Mouse (Mus musculus): ENCODE measurements around the gene Gm2956.
"Not testable (repeated sequence)": the region's sequence is repeated elsewhere in the genome, so short reads cannot be mapped to it uniquely, and the experiment has no call there.

Gm2956 gene

DNA sequence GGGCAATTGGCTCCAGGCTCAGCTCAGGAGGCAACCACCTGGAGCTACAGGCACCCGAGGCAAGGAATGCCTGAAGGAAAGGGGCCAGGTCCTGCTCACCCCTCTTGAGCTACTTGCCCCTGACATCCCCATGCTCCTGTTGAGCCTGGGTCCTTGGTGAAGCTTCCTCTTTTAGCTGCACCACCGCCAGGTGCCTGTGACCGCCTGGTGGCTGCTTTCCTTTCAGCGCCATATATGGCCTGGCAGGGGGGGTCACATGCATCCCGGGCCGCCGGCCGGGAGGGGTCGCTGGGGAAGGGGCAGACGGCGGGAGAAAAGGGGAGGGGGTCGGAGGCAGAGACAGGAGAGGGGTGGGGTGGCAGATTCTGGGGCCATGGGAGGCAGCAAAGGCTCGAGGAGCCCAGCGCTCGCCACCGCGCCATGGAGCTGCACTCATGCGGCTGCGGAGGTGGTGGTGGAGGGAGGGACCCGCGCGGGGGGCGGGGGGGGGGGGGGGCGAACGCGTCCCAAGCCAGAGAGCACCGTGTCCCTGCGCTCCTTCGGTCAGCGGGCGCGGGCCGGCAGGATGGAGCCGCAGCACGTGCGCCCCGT, at the start of gene Gm2956:
TSS of gene Gm2956 (plus strand) at position 541 of the 591 bp plus-strand sequence.
- DNase-seq = peak in 1 of 2 experiments; percentile 0

DNA sequence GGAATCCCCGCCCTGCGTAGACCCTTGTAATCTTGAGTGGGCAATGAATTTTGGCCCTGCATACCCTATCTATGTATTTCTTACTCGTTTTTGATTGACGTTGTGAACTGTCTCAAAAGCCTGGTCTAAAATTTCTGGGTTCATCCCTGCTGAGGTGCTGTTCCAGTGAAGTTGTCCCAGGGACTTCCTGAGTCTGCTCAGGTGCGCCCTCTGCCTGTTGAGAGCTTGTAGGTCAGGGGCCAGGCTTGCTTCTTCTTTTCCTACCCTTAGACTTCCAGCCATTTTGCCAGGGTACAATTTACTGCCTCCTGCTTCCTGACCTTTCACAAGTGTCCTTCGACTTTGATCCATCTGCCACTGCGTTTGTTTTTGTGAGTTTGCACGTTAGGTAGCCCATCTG, 979 bp downstream of the Gm2956 start:
- DNase-seq = peak; percentile 6 to 7

DNA sequence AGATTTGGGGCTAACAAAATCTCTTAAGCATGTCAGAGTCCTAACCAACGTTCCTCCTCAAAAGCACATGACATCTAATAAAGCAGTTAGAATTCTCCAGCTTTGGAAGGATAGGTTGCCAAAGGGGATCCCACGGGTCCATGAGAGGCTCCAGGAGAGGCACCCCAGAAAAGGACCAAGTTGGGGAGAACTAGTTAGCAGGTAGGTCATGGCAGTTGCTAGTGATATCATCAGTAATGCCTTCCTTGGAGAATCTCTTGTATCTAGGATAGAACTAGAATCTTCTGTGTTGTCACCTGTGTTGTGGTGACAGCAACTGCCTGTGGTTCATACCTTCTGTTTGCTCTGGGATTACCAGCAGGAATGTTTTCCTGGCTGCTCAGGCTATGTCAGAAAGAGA, 62.4 kb downstream of the Gm2956 start, which contains the start of gene Gm10413:
TSS of gene Gm10413 (plus strand) at position 301 of the 400 bp plus-strand sequence.
- DNase-seq = not testable (repeated sequence)

All from cerebellum, postnatal 14 days (tissue).